Mouse (Mus musculus): ENCODE results near the gene Myom1.

Gene Myom1

GRCm38 (mm10) chr17:71017457-71017998, 15.1 kb downstream of the Myom1 start:
- no peak for DNase-seq (ENCODE audit: low spot score)

- DNase-seq (ENCODE audit: low spot score), result no peak
Measured at GRCm38 (mm10) chr17:71018151-71018550, 15.7 kb downstream of the Myom1 start.

- no peak for DNase-seq (ENCODE audit: low spot score)
Measured at GRCm38 (mm10) chr17:71018616-71019308, 16.3 kb downstream of the Myom1 start.

- no peak for DNase-seq (ENCODE audit: low spot score)
Measured at GRCm38 (mm10) chr17:71019309-71019655, 16.8 kb downstream of the Myom1 start.

- DNase-seq (ENCODE audit: low spot score), result no peak
Measured at GRCm38 (mm10) chr17:71019860-71020259, 17.4 kb downstream of the Myom1 start.

- DNase-seq (ENCODE audit: low spot score), result no peak
Measured at GRCm38 (mm10) chr17:71022841-71023240, 20.4 kb downstream of the Myom1 start.

DNA sequence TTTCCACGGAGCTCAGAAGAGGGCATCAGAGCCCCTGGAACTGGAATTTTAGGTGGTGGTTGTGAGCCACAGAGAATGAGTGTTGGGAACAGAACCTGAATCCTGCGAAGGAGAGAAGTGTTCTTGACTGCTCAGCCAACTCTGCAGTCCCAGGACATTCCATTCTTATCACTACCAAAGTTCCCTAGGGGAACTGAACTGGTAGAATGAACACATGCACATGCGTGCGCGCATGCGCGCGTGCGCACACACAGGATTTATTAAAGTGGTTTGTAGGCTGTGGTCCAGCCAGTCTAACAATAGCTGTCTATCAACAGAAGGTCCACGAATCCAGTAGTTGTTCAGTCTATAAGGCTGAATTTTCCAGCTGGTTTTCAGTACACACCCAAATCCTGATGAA, 21.6 kb downstream of the Myom1 start:
- no peak for DNase-seq (ENCODE audit: low spot score)

GRCm38 (mm10) chr17:71025922-71026321, 23.5 kb downstream of the Myom1 start:
- no peak for DNase-seq (ENCODE audit: low spot score)

DNA sequence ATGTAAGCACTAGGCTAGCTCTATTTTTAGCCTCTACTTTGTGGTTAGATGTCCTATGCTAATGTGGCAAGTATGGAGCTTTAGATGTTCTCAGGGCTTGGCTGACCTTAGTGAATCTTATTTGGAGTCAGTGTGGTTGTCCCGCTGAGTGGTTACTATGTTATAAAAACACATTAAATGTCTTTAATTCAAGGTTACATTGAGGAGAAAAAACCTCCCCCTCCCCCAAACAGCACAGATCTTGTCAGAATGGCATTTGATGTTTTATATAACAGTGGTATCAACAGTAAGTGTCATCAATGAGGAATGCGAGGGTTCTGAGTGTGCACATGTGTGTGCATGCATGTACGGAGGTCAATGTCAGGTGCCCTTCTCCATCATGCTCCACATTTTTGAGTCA, 24.8 kb downstream of the Myom1 start:
- DNase-seq (ENCODE audit: low spot score), result no peak

DNA sequence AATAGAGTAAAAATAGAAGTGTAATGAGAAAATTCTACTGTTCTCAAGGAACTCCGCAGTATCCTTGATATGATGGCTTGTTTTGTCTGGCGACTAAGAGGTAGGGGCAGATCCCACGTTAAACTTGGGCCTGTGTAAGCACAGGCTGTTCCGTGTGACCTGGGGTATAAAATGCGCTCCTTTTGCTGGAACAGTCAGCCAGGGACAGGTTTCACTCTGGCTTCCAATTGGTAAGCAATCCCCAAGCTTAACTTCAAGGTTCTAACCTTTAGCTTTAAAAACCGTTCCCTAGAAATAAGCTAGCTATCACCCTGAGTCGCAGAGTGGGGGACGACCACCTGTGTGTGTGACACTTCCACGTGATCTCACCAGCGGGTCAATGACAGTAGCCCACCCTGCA, 30.3 kb downstream of the Myom1 start:
- no peak for DNase-seq (ENCODE audit: low spot score)

DNA sequence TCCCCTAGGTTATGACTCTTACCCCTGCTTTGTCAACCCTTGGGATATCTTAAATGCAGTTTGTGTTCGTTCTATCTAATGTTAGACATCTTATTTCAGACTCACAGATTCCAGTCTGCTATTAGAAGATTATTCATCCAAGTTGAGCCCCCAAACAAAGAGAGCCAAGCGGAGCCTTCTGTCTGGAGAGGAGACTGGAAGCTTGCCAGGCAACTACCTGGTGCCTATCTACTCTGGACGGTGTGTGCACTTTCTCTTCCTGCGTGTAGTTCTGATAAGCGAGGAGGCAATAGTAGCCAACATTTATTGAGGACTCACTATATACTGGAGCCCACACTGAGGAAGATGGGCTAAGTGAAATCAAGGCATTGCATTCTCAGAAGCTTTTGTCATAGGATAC, 32.0 kb downstream of the Myom1 start:
- no peak for DNase-seq (ENCODE audit: low spot score)

DNA sequence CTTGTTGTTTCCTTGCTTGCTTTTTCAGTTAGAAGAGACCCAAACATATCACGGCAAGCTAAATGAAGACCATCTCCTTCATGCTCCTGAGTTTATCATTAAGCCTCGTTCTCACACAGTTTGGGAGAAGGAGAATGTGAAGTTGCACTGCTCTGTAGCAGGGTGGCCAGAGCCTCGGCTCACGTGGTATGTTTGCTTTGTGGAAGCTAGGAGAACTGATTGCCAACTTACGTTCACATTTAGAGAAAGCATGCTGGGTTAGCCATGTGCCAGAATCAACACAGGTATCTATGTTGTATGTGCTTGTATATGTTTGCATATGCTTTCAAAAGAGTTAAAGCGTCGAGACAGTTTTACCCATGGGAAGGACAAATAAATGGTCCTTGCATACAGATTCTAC, 34.8 kb downstream of the Myom1 start:
- DNase-seq (ENCODE audit: low spot score), result no peak

DNA sequence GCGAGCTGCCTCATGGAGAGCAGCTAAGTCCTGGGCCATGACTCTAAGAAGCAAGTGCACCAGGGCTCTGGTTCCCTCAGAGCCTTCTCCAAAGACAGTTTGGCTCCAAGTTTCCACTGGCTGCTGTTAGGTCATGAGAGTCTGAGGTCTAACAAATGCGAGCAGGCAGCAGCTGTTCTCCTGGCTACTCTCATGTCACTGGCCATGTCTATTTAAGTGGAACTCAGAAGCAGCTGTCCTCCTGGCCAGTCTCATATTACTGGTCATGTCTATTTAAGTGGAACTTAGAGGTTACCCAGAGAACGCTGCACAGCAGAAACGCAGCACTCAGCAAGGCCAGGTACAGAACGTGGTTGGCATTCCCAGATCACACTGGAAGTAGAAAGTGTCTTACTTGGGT, 36.4 kb downstream of the Myom1 start:
- DNase-seq (ENCODE audit: low spot score), result no peak

DNA sequence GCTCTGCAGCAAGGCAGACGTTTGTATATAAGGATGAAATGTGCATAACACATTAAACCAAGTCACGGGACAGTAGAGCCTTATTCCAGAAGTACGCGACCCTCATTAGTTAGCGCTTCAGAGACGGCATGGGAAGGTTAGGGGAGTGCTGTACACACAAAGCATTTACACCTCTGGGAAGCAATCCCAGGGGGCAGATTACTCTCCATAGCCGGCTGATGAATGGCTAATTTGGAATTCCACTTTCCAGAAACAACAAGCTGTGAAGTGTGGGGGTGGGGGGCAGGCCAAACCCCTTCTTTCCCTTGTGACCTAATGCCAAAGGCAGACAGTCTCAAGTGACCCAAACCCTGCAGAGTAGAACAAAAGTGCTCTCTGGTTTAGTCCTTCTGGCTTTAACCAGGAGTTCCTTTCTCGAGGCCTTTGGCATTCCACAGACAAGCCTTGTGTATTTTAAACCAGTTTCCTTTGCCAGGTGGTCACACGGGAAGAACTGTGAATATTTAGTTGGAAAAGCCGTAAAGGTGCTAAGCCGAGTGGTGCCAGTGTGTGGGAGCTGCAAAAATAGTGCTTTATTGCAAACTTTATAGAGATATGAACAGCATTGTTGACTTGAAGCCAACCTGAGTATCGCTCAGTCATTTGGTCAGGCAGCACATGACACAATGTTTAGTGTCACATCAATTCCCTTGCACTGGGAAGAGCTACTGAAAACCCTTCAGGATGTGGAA, 37.6 kb downstream of the Myom1 start:
- DNase-seq (ENCODE audit: low spot score), result no peak

DNA sequence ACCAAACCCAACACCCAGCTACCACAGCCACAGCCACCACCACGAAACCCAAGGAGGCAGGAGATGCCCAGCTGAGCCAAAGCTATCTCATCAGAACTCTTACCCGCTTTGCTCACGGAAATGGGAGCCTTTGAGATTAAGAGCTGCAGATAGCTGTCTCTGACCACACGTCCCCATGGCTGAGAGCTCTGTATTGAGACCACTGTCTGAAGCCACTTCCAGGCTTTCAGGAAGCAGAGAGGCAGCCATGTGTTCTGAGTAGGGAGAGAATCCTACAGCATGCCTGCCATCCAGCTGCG, 38.1 kb downstream of the Myom1 start:
- no peak for DNase-seq (ENCODE audit: low spot score)

DNA sequence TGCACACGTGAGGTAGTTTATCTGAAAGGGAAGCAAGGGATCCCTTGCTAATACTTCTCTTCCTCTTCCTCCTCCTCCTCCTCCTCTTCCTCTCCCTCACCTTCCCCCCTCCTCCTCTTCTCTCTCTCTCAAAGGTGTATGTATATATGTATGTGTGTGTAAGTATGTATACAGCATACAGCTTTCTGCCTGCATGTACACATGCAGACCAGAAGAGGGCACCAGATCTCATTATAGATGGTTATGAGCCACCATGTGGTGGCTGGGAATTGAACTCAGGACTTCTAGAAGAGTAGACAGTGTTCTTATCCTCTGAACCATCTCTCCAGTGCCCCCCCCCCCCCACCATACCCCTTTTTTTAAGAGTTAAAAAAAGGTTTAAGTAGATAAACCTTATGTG, 40.2 kb downstream of the Myom1 start:
- DNase-seq (ENCODE audit: low spot score), result no peak

DNA sequence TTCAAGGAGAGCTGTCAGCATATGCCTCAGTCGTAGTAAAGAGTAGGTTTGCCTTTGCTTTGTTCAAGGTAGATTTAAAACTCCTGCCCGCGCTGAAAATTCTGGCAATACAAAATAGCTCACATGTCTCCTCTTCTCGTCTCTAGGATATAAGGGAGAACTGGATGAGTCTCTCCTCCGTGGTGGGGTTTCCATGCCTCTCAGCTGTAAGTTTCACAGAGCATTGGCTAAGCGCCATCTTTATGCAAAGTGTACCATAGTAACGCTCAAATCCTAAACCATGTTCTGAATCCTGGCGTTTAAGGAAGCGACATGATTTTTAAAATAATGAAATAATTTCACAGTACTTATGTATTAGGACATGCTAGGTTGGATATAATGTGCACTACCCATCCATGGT, 43.2 kb downstream of the Myom1 start:
- no peak for DNase-seq (ENCODE audit: low spot score)

DNA sequence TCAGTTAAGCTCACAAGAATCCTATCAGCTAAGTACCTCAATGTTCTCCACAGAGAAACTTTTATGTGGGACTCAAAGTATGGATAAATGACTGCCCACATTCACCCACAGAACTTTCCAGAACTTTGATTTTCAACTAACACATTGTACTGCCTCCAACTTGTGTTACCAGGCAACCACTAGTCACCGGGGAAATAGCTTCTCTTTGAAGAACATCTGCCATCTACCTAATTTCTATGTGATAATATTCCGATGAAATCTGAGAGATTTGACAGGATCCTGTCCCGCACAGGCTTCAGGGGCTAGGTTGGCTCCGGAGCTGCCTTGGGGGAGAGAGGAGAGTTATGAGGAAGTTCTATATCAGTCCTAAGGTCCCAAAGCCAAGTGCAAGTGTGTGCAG, 44.4 kb downstream of the Myom1 start:
- DNase-seq (ENCODE audit: low spot score), result no peak

- no peak for DNase-seq (ENCODE audit: low spot score)
Measured at GRCm38 (mm10) chr17:71049292-71049691, 46.9 kb downstream of the Myom1 start.

DNA sequence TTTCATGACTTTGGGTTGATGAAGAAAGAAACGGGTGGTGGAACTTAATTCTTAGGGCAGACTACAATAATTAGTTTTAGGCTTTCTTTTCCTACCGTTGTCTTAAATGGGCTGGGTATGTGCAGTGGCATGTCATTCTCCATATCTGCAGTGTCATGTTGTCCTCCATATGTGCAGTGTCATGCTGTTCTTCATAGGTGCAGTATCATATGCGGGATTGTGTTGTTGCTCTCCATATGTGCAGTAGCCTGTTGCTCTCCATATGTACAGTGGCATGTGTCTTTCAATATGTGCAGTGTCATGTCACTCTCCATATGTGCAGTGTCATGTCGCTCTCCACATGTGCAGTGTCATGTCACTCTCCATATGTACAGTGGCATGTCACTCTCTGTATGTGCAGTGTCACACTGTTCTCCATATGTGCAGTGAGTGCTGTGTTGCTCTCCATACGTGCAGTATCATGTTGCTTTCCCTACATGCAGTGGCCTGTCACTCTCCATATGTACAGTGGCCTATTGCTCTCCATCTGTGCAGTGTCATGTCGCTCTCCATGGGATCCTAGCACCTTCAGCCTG, 50.8 kb downstream of the Myom1 start:
- DNase-seq (ENCODE audit: low spot score), result no peak

DNA sequence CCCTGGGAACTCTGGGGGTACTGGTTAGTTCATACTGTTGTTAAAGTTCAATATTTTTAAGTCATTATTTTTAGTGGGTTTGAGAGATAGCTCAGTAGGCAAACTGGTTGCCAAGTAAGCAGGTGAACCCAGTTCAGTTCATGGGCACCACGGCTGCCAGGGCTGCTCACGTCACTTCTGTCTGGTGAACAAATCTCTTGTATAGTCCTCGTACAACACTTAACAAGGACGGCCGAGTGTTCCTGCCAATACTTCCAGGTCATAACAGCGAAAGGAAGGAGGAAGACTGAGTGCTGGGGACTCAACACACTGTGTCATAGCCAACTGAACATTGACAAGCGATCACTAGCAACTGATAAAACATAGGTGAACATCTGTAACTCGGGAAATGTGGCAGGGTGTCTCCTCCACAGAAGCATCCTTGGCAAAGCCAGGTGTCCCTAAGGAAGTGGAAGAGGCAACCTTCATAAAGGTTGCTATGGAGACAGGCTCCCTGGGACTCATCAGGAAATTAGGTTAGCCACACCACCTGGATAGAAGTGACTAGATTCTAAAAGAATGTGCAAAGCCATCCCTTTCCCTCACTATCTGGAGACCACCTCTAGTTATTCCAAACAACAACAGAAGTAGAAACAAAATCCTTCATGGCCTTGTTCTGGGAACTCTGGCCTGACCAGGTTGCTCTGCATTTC, 52.9 kb downstream of the Myom1 start:
- DNase-seq (ENCODE audit: low spot score), result no peak

DNA sequence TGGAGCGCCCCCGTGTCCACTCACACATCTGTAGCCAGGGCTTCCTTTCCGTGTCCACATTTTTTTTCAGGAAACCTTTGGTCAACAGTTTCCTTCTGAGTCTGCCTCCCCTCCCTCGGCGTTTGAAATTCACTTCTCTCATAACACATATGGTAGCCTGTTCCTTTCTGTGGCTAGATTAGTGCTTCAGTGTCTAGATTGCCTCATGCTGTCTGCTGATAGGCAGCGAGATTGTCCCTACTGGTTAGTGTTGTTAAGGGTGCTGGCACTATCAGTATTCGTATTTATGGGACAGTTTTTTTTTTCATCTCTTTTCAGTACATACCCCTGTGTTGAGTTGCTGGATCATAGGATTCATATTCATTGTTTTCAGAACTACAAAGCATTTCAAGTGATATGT, 54.0 kb downstream of the Myom1 start:
- no peak for DNase-seq (ENCODE audit: low spot score)

DNA sequence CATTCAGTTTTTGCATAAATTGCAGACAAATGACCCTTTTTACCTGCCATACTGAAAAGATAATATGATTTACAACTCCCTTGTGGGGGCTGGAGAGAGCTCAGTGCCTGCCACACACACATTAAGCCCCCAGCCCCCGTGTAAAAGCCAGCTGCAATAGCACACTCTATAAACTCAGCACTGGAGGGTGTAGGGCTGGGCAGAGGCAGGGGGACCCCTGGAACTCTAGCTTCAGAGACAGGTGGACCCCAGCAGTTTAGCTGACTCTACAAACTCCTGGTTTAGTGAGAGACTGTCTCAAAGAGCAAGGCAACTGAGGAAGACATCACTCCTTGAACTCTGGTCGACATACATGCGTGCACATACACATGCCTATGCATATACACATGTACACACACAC, 55.3 kb downstream of the Myom1 start:
- no peak for DNase-seq (ENCODE audit: low spot score)

Measured in layer of hippocampus, adult 11-12 months (tissue).